Mouse (Mus musculus): ENCODE measurements around the gene N4bp1. TPM values are rescaled to one million over a fixed set of nuclear protein-coding genes. Genes with fewer than 3 reads are reported as not detected.

Gene N4bp1
- total RNA-seq, 2 experiments from 2014 or later = 39.8 to 41.5 TPM

GRCm38 (mm10) chr8:86919262-86919661 is 34.2 kb upstream of the N4bp1 start:
- DNase-seq (ENCODE audit: extremely low spot score in 1 of 2, low spot score in 2 of 2) = no peak
- intact Hi-C loops (cut with DNase I) = no loop called here
- no peak for TF ChIP-seq CTCF (IDR thresholded peaks at IDR 0.05)
- Histone ChIP-seq H3K27ac (no peak overlapping the region), H3K4me3 (no peak overlapping the region)

GRCm38 (mm10) chr8:86918093-86918492 is 33.0 kb upstream of the N4bp1 start:
- Histone ChIP-seq H3K4me3 (no peak overlapping the region), H3K27ac (no peak overlapping the region)
- no peak for TF ChIP-seq CTCF (IDR thresholded peaks at IDR 0.05)
- DNase-seq (ENCODE audit: extremely low spot score in 1 of 2, low spot score in 2 of 2) = no peak
- intact Hi-C loops (cut with DNase I) = no loop called here

DNA sequence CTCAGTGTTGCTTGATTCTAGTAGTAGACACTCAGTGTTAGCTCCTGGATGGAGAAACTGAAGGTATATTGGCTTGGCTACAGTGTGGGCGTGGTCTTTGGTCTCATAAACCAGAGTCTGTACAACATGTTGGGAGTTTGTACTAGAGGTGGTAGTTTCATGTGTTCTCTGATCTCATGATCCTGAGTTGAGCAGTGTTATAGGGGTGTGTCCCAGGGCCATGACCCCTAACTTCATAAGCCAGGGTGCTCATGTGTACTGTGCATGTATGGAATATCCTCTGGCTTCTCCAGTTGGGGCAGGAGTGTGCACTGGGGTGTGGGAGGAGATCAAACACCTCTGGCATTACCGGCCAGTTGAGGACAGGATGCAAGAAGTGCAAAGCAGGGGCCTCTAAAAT is 32.6 kb upstream of the N4bp1 start:
- no peak for DNase-seq (ENCODE audit: extremely low spot score in 1 of 2, low spot score in 2 of 2)
- Histone ChIP-seq H3K4me3 (no peak overlapping the region), H3K27ac (no peak overlapping the region)
- no peak for TF ChIP-seq CTCF (IDR thresholded peaks at IDR 0.05)
- intact Hi-C loops (cut with DNase I) = no loop called here

GRCm38 (mm10) chr8:86916369-86916768 is 31.3 kb upstream of the N4bp1 start:
- Histone ChIP-seq H3K4me3 (no peak overlapping the region), H3K27ac (no peak overlapping the region)
- no peak for DNase-seq (ENCODE audit: extremely low spot score in 1 of 2, low spot score in 2 of 2)
- intact Hi-C loops (cut with DNase I) = no loop called here
- no peak for TF ChIP-seq CTCF (IDR thresholded peaks at IDR 0.05)

DNA sequence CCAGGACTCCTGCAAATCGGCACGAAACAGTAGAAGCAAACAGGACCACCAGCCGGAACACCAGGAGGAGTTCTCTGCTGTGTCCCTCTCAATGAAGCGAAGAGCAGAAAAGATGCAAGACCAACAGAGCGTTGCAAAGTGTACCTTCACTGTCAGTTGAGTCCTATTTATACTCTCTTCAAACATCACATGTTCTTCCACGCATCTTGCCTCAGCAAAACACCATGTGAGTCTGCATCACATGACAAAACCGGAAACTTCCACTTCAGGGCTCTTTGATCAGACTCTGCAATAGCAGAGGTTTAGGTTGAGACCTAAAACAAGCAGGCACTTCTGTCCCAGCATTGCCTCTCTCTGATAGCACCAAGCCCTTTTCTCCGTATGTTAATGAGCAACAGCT is 26.1 kb upstream of the N4bp1 start:
- H3K27ac ChIP-seq = no peak overlapping the region
- intact Hi-C loops (cut with DNase I) = no loop called here
- no peak for TF ChIP-seq CTCF (IDR thresholded peaks at IDR 0.05)
- DNase-seq (ENCODE audit: extremely low spot score in 1 of 2, low spot score in 2 of 2) = no peak
- no peak overlapping the region for H3K4me3 ChIP-seq

GRCm38 (mm10) chr8:86910250-86910649 is 25.2 kb upstream of the N4bp1 start:
- DNase-seq (ENCODE audit: extremely low spot score in 1 of 2, low spot score in 2 of 2) = no peak
- Histone ChIP-seq H3K27ac (no peak overlapping the region), H3K4me3 (no peak overlapping the region)
- intact Hi-C loops (cut with DNase I) = no loop called here
- TF ChIP-seq CTCF (IDR thresholded peaks at IDR 0.05) = no peak

DNA sequence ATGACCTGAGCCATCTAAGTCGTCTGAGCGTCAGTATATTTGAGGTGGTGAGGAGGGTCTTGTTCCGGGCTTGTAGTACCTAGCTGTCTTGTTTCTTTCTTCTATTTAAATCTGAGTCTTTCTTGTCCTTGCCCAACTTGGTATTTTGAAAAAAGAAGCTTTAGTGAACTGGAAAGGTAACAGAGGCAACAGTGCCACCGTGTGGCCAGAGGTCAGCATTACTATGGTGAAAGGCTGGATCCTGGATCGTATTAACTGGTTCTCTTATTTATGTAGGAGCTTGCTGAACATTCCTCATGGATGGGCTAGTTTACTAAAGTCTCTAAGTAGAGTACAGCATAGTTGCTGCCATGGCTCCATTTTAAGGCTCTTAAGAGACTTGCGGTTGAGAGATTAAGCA is 23.5 kb upstream of the N4bp1 start:
- Histone ChIP-seq H3K4me3 (no peak overlapping the region), H3K27ac (no peak overlapping the region)
- peak; percentile 93 for TF ChIP-seq CTCF (IDR thresholded peaks at IDR 0.05)
- DNase-seq (ENCODE audit: extremely low spot score in 1 of 2, low spot score in 2 of 2) = peak; percentile 72 to 78
- intact Hi-C loops (cut with DNase I) = loop anchor here (5.0 to 10.0 kb wide), 3 partner anchors 321 to 1454 kb away; no protein-coding TSS in a partner anchor

- no peak for TF ChIP-seq CTCF (IDR thresholded peaks at IDR 0.05)
- Histone ChIP-seq H3K4me3 (no peak overlapping the region), H3K27ac (no peak overlapping the region)
- intact Hi-C loops (cut with DNase I) = loop anchor here (5.0 to 10.0 kb wide), 6 partner anchors 83 to 1450 kb away; partner anchors contain the start of genes Gm10638 and Siah1a
- DNase-seq (ENCODE audit: extremely low spot score in 1 of 2, low spot score in 2 of 2) = no peak
Measured at GRCm38 (mm10) chr8:86904911-86905310, 19.9 kb upstream of the N4bp1 start.

DNA sequence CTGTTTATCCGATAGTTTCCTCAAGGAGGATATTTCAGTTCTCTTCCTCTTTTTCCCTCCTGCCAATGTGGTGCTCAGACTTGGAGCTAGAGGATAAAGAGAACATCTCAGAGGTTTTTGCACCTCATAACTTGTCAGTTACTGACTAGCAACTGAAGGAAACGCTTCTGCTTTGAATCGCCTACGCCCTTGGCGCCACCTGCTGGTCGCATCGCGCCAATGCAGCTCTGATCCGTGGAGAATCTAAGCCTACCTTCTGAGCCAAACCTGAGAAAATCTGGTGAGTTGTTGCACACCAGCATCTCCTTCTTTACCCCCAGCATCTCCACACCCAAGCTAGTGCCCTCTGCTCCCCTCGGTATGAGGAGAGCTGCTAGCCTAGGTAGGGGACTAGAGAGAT is 18.0 kb upstream of the N4bp1 start:
- intact Hi-C loops (cut with DNase I) = loop anchor here (5.0 to 10.0 kb wide), 5 partner anchors 81 to 1448 kb away; partner anchors contain the start of genes Gm10638 and Siah1a
- peak; percentile 99 for TF ChIP-seq CTCF (IDR thresholded peaks at IDR 0.05)
- H3K4me3 ChIP-seq = no peak overlapping the region
- no peak overlapping the region for H3K27ac ChIP-seq
- peak; percentile 84 to 91 for DNase-seq (ENCODE audit: extremely low spot score in 1 of 2, low spot score in 2 of 2)

DNA sequence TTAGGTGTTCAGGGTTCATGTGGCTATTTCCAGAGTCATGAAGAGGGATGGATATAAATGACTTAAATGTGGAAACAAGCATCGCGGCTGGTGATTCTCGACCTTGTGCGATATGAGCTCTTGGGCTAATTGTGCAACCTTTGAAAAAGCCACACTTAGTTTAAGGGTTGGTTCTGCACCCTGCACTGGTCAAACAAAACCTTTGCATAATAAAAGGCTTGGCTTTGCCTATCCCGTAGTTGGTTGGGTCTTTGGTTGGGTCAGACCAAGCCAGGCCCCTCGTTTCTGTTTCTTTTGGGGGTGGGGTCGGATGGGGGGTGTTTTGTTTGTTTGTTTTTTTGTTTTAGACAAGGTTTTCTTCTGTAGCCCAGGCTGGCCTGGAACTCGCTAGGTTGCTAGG is 17.6 kb upstream of the N4bp1 start:
- H3K4me3 ChIP-seq = no peak overlapping the region
- DNase-seq (ENCODE audit: extremely low spot score in 1 of 2, low spot score in 2 of 2) = no peak
- no peak overlapping the region for H3K27ac ChIP-seq
- no peak for TF ChIP-seq CTCF (IDR thresholded peaks at IDR 0.05)
- intact Hi-C loops (cut with DNase I) = loop anchor here (5.0 to 10.0 kb wide), 5 partner anchors 80 to 1448 kb away; partner anchors contain the start of genes Gm10638 and Siah1a

DNA sequence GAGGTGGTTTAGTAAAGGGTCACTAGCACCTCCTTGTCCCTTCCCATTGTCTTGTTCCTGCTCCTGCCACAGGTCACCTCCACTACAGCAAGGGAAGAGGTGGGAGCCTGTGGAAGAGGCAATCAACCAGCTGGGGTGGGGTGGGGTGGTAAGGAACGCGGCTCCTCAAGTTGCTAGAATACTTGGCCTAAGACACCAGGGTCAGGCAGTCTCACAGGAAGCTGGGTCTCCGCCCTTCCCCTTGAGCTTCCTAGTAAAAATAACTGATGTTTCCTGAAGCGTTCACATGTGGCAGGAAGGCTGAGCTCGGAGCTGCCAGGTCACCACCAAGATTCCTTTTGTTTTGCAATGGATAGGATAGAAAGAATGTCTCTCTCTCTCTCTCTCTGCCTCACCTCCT is 16.9 kb upstream of the N4bp1 start:
- no peak for DNase-seq (ENCODE audit: extremely low spot score in 1 of 2, low spot score in 2 of 2)
- Histone ChIP-seq H3K27ac (no peak overlapping the region), H3K4me3 (no peak overlapping the region)
- no peak for TF ChIP-seq CTCF (IDR thresholded peaks at IDR 0.05)
- intact Hi-C loops (cut with DNase I) = loop anchor here (5.0 to 10.0 kb wide), 5 partner anchors 80 to 1447 kb away; partner anchors contain the start of genes Gm10638 and Siah1a

DNA sequence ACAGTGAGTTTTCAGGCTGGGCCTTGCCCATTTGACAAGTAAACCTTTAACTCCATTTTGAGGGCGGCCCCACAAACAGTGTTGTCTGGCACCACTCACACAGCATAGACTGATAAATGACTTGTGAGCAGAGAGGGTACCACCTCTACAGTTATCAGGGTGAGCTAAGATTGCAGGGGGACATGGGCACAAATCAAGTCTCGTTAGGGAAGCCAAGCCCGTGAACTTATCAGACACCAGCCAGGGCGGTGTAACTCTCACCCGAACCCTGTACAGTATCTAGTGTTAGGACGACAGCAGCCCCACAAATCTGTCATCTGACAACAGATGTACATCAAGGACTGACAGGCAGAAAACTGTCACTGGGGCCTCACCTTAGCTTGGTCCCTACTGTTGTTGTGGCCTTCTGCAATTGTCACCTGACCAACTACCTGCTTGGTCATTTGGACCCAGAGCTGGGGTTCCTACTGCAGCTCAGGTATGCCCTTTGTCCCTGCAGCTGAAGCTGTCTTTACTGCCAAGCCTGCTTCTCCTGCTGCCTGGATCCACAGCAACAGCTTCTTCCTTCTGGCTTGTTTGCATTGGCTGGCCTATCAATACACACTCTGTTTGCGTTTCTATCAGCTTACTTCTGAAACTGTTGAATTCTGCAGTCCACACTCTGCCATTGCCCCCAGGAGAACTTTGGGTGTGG is 12.8 kb upstream of the N4bp1 start:
- Histone ChIP-seq H3K27ac (no peak overlapping the region), H3K4me3 (no peak overlapping the region)
- TF ChIP-seq CTCF (IDR thresholded peaks at IDR 0.05) = no peak
- intact Hi-C loops (cut with DNase I) = loop anchor here (5.0 kb wide), 1 partner anchor 91 kb away; no protein-coding TSS in a partner anchor
- DNase-seq (ENCODE audit: extremely low spot score in 1 of 2, low spot score in 2 of 2) = no peak

- Histone ChIP-seq H3K27ac (no peak overlapping the region), H3K4me3 (no peak overlapping the region)
- no peak for DNase-seq (ENCODE audit: extremely low spot score in 1 of 2, low spot score in 2 of 2)
- no peak for TF ChIP-seq CTCF (IDR thresholded peaks at IDR 0.05)
- intact Hi-C loops (cut with DNase I) = loop anchor here (5.0 kb wide), 1 partner anchor 88 kb away; no protein-coding TSS in a partner anchor
Measured at GRCm38 (mm10) chr8:86895390-86895789, 10.3 kb upstream of the N4bp1 start.
